Mouse (Mus musculus): ENCODE measurements around the gene Bad.

DNA sequence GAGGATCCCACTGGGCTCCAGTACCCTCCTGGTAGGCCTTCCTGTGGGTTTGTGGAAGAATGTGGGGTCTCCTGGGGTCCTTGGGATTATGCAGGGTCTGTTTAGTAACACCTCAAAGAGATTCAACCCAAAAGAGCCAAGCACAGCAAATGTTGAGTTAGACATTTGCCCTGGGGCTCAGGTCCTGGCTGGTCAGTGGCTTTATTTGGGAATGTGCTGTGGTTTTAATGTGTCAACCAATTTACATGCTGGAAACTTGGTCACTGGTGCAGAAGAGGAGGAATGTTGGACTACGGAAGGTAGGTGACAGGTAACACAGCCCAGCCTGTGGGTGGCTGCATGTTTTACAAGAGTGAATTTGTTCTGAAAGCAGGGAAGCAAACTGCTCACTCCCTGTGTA is 38.6 kb upstream of the Bad start:
- TF ChIP-seq POLR2A (IDR thresholded peaks at IDR 0.05; ENCODE audit: extremely low read depth, insufficient read depth, low read length) = no peak
- no peak for TF ChIP-seq CTCF (IDR thresholded peaks at IDR 0.05; ENCODE audit: extremely low read depth, insufficient read depth, low read length)
